Mouse (Mus musculus) cortical plate, adult 2 months (tissue): ENCODE data around the gene Mical1.

ENCODE experiments used
- CTCF ChIP-seq: fragments of 200-500 bp; IDR thresholded peaks from 2 replicates; pipeline ENCODE4 v1.5.1; 2011; ENCODE audit warnings: mild to moderate bottlenecking, control low read depth, low read length; ENCODE audit not compliant: insufficient read depth; ENCODE audit errors: extremely low read depth
- POLR2A ChIP-seq: fragments of 200-500 bp; IDR thresholded peaks from 2 replicates; pipeline ENCODE4 v1.6.1; 2011; ENCODE audit warnings: mild to moderate bottlenecking, low read length, control low read depth; ENCODE audit not compliant: insufficient read depth; ENCODE audit errors: extremely low read depth

DNA sequence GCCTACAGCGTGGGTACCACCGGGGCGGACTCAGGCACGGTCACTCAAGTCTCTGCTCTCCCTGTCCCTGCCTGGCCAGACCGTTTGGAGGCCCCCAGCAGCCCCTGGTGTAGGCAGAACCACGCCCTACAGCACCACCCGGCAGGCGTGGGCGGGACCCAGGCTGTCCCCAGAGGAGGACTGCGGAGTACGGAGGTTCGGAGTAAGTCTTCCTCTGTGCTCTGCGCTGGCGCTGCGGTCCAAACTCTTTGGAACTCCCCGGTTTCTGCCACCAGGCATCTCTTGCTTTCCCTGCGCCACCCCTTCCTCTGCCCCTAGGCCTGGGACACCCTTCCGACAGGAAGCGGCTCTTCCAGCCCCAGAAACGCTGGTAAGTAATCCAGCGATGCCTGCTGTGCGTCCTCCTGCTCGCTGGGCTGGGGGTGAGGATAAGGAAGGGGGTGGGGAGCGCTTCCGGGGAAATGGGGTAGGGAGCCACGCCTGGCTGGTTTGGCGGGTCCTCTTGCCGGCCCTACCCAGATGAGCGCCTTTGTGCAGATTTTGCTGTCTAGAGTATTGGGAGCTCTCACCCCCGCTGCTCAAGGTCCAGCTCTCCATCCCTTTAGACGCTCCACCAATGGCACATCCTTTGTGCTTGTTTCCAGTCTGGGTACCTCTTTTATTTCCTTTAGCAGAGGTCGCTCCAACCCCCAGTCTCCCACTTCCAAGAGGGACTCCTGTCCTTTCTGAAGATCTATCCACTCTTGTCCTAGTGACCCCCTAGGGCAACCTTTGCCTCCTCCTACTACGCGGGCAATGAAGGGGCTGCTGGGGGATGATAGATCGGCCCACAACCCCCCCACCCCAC, at the start of gene Mical1:
- TF ChIP-seq POLR2A (no peak), CTCF (no peak)
